Mouse (Mus musculus): Measurements from ENCODE around the gene AC124108.1.

DNA sequence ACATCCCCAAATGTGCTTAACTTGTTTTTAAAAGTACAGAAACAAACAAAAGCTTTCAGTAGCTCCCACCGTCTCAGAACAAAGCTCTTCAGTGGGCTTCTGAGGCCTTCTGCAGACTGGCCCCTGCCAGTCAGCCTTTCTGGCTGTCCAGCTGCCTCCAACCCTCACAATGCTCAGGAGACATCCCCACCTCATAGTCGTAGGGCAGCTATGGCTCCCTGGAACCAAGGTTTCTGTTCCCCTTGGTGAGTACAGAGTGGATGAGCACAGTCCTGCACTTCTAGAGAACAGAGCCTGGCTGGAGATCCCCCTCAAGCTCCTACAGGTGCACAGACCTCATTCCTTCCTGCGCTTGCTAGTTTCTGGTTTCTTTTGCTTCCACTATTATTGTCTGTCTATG lies 25.0 kb downstream of the AC124108.1 start:
- no peak for TF ChIP-seq CTCF (conservative IDR thresholded peaks at IDR 0.05; ENCODE audit: insufficient read depth, insufficient read length, low read depth, low read length)
- no peak for TF ChIP-seq POLR2A (IDR thresholded peaks at IDR 0.05; ENCODE audit: low read depth, low read length)

Measured in kidney, adult 2 months (tissue).